Mouse (Mus musculus) mammary gland, adult 2 months (tissue): ENCODE results near the gene Kansl3. TPM values are rescaled to one million over a fixed set of nuclear protein-coding genes. Genes with fewer than 3 reads are reported as not detected.

Source experiments
- polyA plus RNA-seq: library from polyadenylated mRNA; depleted of rRNA; stranded (reverse); fragments of >200 nt; gene quantifications from 2 replicates; pipeline ENCODE4 v1.2.3, GENCODE M21; 2012; ENCODE audit warnings: low replicate concordance; rRNA removed

Gene Kansl3
- polyA plus RNA-seq, result 51.6 and 53.0 TPM in 2 replicates

DNA sequence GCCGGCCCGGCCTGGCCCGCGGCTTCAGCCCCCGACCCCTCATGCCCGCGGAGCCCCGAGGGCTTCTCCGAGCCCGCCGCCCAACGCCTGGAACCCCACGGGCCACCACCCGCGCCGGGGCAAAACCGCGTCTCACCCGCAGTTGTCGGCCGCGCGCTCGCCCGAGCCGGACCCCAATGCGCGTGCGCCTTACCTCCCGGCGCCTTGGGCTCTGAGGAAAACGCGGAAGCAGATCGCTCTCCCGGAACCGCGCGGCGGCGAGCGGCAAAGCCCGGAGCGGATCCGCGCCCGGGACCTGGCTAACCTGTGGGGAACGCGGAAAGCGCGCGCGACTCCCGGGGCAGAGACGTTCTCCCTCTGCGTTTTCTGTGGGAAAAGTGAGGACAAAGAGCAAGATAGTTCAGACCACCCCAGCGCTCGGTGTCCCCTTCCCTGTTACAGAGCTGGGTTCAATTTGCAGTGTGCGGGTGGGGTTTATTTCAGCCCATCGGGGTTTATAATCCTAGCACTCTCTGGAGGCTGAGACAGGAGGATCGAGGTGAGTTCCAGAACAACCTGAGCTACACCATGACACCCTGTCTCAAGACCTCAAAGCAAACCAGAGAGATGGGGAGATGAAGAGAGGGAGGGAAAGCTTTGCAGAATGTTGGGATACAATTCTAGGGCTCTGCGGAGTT, at the start of gene Kansl3:
Gene Kansl3, minus strand, starts transcription at position 213 of the 677 bp plus-strand sequence.

DNA sequence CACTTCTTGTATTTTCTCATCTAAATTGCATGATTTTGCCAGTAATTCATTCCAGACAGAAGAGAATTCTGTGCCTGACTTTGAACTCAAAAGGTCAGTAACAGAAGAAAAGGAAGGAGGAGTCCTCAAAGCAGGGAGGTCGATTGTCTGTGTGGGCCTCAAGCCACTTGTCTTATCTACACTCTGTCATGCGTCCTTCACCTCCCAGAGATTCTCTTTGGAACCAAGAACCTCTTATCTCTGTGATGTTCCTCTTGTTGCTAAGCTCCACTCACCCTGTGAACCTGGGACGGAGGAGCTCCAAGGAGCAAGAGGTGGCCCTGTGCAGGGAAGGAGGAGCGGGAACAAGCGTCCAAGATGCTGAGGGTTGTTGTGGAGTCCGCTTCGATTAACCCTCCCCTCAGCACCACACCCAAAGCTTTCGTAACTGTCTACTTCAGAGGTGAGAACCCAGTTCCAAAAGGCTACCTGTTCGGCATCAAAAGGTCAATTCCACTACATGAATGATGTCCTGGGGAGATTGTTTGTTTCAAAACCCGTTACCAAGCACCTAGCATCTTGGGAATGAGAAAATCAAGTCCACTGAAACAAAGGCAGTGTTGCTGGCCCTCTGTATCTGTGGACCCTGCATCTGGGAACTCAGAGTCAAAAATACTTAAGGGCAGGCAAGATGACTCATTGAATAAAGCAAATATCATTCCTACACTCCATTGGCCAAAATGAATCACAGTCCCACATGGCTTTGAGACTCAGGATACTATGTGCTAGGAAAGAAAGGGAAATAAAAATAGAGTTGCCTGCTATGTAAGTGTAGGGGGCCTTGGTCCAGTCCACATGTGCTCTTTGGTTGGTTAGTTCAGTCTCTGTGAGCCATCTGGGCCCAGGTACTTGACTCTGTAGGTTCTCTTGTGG, 3.2 kb upstream of the Kansl3 start, which contains the start of gene Fer1l5:
Gene Fer1l5, plus strand, starts transcription at position 358 of the 912 bp plus-strand sequence.

DNA sequence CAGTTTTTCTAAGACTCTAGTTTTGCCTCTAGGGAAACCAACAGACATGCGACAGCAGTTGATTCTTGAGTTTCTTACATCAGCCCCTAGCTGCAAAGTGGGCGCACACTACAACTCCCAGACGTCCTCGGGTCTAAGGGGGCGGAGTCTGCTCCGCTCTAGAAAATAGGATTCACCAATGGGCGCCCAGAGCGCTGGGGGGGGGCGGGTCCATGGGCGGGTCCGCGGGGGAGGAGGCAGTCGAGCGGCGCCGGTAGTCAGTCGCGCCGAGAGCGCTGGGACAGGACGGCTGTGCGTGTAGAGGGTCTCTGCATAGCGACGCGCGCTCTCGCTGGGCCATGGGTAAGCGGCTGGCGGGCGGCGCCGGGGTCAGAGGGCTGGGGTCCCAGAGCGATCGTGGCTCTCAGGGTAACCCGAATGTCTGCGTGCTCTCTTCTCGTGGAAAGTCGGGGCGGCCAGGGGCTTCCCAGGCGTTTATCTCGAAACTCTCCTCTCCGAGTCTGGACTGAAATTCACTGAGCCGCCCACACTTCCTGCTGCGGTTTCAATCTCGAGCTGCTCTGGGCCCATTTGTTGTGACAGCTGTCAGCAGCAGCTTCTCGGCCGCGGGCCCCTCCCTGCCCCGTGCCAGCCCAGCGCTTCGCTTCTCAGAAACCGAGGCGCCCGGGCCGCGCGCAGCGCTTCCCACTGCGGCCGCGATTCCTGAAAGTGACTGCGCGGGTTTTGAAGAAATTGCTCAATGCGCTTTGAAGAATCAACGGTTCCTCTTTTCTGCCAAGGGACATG, 61.3 kb downstream of the Kansl3 start, which contains the start of gene Arid5a:
Gene Arid5a, plus strand, starts transcription at position 239 of the 786 bp plus-strand sequence.

Other genes with a start within 250 kb of the Kansl3 start
- gene Uggt1, start 124.5 kb downstream of the Kansl3 start, polyA plus RNA-seq, result 12.7 and 25.9 TPM in 2 replicates
- gene Neurl3, start 94.5 kb downstream of the Kansl3 start, polyA plus RNA-seq, result 26.0 and 42.3 TPM in 2 replicates
- 28.8 and 48.6 TPM in 2 replicates for gene Arid5a, start 61.4 kb downstream of the Kansl3 start, polyA plus RNA-seq
- not detected in 2 replicates for gene Fer1l5, start 3.1 kb upstream of the Kansl3 start, polyA plus RNA-seq
- 17.5 and 32.1 TPM in 2 replicates for gene Lman2l, start 76.1 kb upstream of the Kansl3 start, polyA plus RNA-seq
- 6.1 and 6.6 TPM in 2 replicates for gene Cnnm4, start 102.4 kb upstream of the Kansl3 start, polyA plus RNA-seq
- 24.1 and 35.1 TPM in 2 replicates for gene Cnnm3, start 142.7 kb upstream of the Kansl3 start, polyA plus RNA-seq
- gene Ankrd23, start 167.7 kb upstream of the Kansl3 start, polyA plus RNA-seq, result 17.8 and 417 TPM in 2 replicates
- not detected in 2 replicates for gene Gm42417, start 170.2 kb upstream of the Kansl3 start, polyA plus RNA-seq
- 20.2 and 34.2 TPM in 2 replicates for gene Ankrd39, start 178.3 kb upstream of the Kansl3 start, polyA plus RNA-seq
- gene Sema4c, start 189.2 kb upstream of the Kansl3 start, polyA plus RNA-seq, result 23.4 and 25.9 TPM in 2 replicates